Mouse (Mus musculus) CD4-positive helper T cell, adult 2 months (primary cell): ENCODE data around the gene Pglyrp4.
"Not testable (repeated sequence)": the region's sequence is repeated elsewhere in the genome, so short reads cannot be mapped to it uniquely, and the experiment has no call there.

Experiments
- DNase-seq: peaks from one replicate; pipeline ENCODE4 v3.0.0-alpha.2; 2012; ENCODE audit warnings: low read depth, missing footprints, low spot score

Pglyrp4 gene

GRCm38 (mm10) chr3:90726606-90727005, at the start of gene Pglyrp4:
Gene Pglyrp4 (plus strand): TSS chr3:90726906.
- no peak for DNase-seq

GRCm38 (mm10) chr3:90678656-90679055, 48.0 kb upstream of the Pglyrp4 start:
- no peak for DNase-seq

GRCm38 (mm10) chr3:90683929-90684328, 42.8 kb upstream of the Pglyrp4 start:
- DNase-seq, result no peak

- DNase-seq, result no peak
These were observed 39.9 kb upstream of the Pglyrp4 start for GRCm38 (mm10) chr3:90686835-90687234.

- no peak for DNase-seq
These were observed 33.2 kb upstream of the Pglyrp4 start for GRCm38 (mm10) chr3:90693496-90693895.

GRCm38 (mm10) chr3:90695613-90696012, 31.1 kb upstream of the Pglyrp4 start, which contains the start of gene S100a9:
Gene S100a9 (minus strand): TSS chr3:90695721.
- DNase-seq, result no peak

- no peak for DNase-seq
These were observed 24.5 kb upstream of the Pglyrp4 start for GRCm38 (mm10) chr3:90702244-90702643.

- peak; percentile 24 for DNase-seq
These were observed 18.0 kb upstream of the Pglyrp4 start for GRCm38 (mm10) chr3:90708523-90709202.

- peak; percentile 82 for DNase-seq
These were observed 16.9 kb upstream of the Pglyrp4 start for GRCm38 (mm10) chr3:90709591-90710460.

GRCm38 (mm10) chr3:90749658-90750057, 23.0 kb downstream of the Pglyrp4 start:
- DNase-seq, result no peak

- DNase-seq, result not testable (repeated sequence)
These were observed 51.1 kb downstream of the Pglyrp4 start, which contains the start of gene Gm5849 for GRCm38 (mm10) chr3:90777776-90778175. Gene Gm5849 (minus strand): TSS chr3:90777876.
